ENCODE assay signal across 1 mouse cellular context in the genomic region with DNA sequence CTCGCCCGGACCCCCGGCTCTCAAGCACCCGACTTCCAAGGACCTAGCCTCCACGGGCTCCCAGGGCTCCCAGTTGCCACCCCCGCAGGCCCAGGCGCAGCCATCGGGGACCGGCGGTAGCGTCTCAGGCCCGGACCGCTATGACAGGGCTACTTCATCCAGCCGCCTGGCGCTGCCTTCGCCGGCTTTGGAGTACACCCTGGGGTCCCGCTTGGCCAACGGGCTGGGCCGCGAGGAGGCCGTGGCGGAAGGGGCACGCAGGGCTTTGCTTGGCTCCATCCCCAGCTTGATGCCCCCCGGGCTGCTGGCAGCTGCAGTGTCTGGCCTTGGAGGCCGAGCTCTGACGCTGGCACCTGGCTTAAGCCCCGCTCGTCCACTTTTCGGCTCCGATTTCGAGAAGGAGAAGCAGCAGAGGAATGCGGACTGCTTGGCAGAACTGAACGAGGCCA.
TF ChIP-seq lines count a peak whose summit lies in the region.

No protein-coding gene starts in this region.

TF ChIP-seq in MEL, 35 proteins besides CTCF, POLR2A, EP300 and RAD21:
- TF ChIP-seq SMC3 (IDR thresholded peaks at IDR 0.05; ENCODE audit: low read depth, low read length): no peak
- TF ChIP-seq MAX (IDR thresholded peaks at IDR 0.05; ENCODE audit: low read length): peak; percentile 67; the same call in 1 of the 2 replicates
- no peak for TF ChIP-seq UBTF (IDR thresholded peaks at IDR 0.05; ENCODE audit: borderline replicate concordance, insufficient read depth, low read depth, low read length)
- TF ChIP-seq ZMIZ1 (IDR thresholded peaks at IDR 0.05; ENCODE audit: low read depth, low read length): no peak
- TF ChIP-seq TBP (IDR thresholded peaks at IDR 0.05; ENCODE audit: low read depth, low read length): no peak
